Mouse (Mus musculus) heart, embryonic 14.5 days (tissue): Measurements from ENCODE around the gene Vps8. TPM values are rescaled to one million over a fixed set of nuclear protein-coding genes. Genes with fewer than 3 reads are reported as not detected.

ENCODE experiments used
- ATAC-seq: fragments of 200-750 bp; cut with Nextera tagmentation; 2 replicates; pipeline ENCODE4 v1.8.0; 2017; ENCODE audit warnings: low read depth, moderate TSS enrichment; ENCODE audit not compliant: insufficient number of reproducible peaks, insufficient read depth, low FRiP score
- H3K27ac ChIP-seq, 2 experiments: fragments of 200-500 bp in 1 of 2; fragments of 300-500 bp in 1 of 2; sonication (generic) in 1 of 2; replicated peaks in 1 of 2; 2 replicates each; pipeline ENCODE4 v1.5.1; 2012 to 2014; ENCODE audit warnings: low read depth in 2 of 2, low read length in 2 of 2, control low read depth in 1 of 2, mild to moderate bottlenecking in 1 of 2, mixed read lengths in 1 of 2; ENCODE audit not compliant: control insufficient read depth in 1 of 2, insufficient read depth in 1 of 2
- H3K27me3 ChIP-seq: fragments of 300-500 bp; sonication (generic); 2 replicates; pipeline ENCODE4 v1.6.1; 2014; ENCODE audit warnings: mild to moderate bottlenecking, low read length, control low read depth; ENCODE audit not compliant: control insufficient read depth, insufficient read depth
- H3K36me3 ChIP-seq: fragments of 300-500 bp; sonication (generic); 2 replicates; pipeline ENCODE4 v1.6.1; 2014; ENCODE audit warnings: mild to moderate bottlenecking, control low read depth, low read length, mixed read lengths; ENCODE audit not compliant: control insufficient read depth, insufficient read depth
- H3K4me1 ChIP-seq, 2 experiments: fragments of 200-500 bp in 1 of 2; fragments of 300-500 bp in 1 of 2; sonication (generic) in 1 of 2; 2 replicates each; pipeline ENCODE4 v1.6.1; 2012 to 2014; ENCODE audit warnings: low read length in 2 of 2, control low read depth in 1 of 2, mixed read lengths in 1 of 2; ENCODE audit not compliant: control insufficient read depth in 2 of 2, insufficient read depth in 2 of 2
- H3K4me2 ChIP-seq: fragments of 300-500 bp; sonication (generic); 2 replicates; pipeline ENCODE4 v1.6.1; 2014; ENCODE audit warnings: mild to moderate bottlenecking, low read length
- H3K4me3 ChIP-seq, 2 experiments: fragments of 200-500 bp in 1 of 2; fragments of 300-500 bp in 1 of 2; sonication (generic) in 1 of 2; 2 replicates each; pipeline ENCODE4 v1.5.1; 2012 to 2014; ENCODE audit warnings: low read length in 2 of 2, mild to moderate bottlenecking in 2 of 2, control low read depth in 1 of 2, low read depth in 1 of 2, moderate library complexity in 1 of 2; ENCODE audit not compliant: control insufficient read depth in 1 of 2, insufficient read depth in 1 of 2
- H3K9ac ChIP-seq: fragments of 300-500 bp; sonication (generic); 2 replicates; pipeline ENCODE4 v1.6.1; 2014; ENCODE audit warnings: mild to moderate bottlenecking, low read length
- H3K9me3 ChIP-seq: fragments of 300-500 bp; sonication (generic); 2 replicates; pipeline ENCODE4 v1.6.1; 2016; ENCODE audit warnings: low read length, control low read depth; ENCODE audit not compliant: control insufficient read depth
- WGBS: fragments of 180-500 bp; shearing (Covaris S2); extraction: QIAGEN DNeasy Blood & Tissue Kit; methylation state at CpG from one replicate; pipeline ENCODE4 v1.1.7; 2014; 5-methylcytosine and 5-hydroxymethylcytosine counted together
- polyA plus RNA-seq: library from polyadenylated mRNA; unstranded; fragments of >200 nt; fragmentation: Nextera tagmentation; extraction: Ambion mirVana; gene quantifications from 2 replicates; pipeline ENCODE4 v1.2.1, GENCODE M21; 2014

Vps8 gene
- polyA plus RNA-seq, 1 experiment from 2014 or later, result 27.7 TPM

DNA sequence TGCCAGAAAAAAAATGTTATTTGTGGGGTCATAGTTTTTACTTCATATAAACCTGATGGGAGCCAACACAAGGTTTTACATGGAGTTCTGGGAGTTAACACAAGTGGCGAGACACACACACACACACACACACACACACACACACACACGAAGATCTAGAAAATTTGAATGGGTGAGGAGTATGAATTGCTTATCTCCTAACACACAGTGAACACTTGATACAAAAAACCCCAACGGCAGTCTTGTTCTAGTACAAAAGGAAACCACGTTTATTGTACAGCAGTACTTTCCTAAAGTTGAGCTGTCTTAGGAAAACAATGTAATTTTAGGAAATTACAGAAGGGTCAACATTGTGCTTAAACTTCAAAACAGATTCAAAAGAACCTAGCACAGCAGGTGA lies 225.9 kb downstream of the Vps8 start:
- Histone ChIP-seq H3K9me3 (no peaks in the 10 kb centered on the region), H3K36me3 (peaks cover 36% of the 10 kb centered on the region), H3K4me3 (no peak overlapping the region), H3K27ac (no peak overlapping the region), H3K9ac (no peak overlapping the region), H3K4me2 (no peak overlapping the region), H3K27me3 (no peaks in the 10 kb centered on the region), H3K4me1 (peaks cover 19 to 31% of the 10 kb centered on the region in 2 experiments)
- no peak for ATAC-seq
- 69% methylated on average over 4 of the region's 4 CpGs for WGBS

DNA sequence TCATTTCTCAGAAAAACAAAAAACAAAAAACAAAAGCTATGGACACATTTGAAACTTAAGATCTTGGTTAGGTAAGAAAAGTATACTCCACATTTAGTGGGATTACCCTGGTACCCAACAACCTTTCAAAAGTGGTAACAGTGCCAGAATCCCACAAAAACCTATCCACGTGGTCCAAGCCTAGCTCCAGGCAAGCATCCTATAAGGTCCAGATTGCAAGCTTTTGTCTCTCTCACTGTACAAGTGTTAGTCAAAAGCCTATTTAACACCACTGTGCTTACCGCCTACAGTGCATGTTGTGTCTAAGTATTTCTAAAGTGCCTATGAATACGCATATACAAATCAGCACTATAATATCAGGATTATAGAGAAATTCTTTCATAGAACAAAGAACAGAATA lies 227.4 kb downstream of the Vps8 start:
- no peak for ATAC-seq

DNA sequence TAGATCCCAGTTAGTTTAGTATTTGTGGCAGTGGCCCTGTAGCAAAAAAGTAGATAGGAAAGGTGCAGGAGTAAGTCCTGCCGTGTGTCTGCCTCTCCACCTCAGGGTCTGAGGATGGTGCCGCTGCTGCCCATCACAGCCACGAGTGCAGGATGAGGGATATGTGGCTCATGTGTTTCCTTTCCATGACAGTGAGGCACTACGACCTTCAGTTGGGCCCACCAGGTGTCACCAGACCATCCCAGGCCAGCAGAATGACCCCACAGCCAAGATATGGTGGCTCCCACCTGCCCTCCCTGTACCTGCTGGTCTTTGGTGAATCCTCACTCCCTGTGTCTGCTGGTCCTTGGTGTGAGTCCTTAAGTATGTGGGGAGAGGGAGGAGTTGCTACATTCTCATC lies 228.2 kb downstream of the Vps8 start:
- WGBS, result 77% methylated on average over 4 of the region's 4 CpGs
- H3K27me3 ChIP-seq, result no peaks in the 10 kb centered on the region
- peaks cover 36% of the 10 kb centered on the region for H3K36me3 ChIP-seq
- H3K4me3 ChIP-seq, result no peak overlapping the region
- no peaks in the 10 kb centered on the region for H3K9me3 ChIP-seq
- ATAC-seq, result no peak
- no peak overlapping the region for H3K4me2 ChIP-seq
- no peak overlapping the region for H3K27ac ChIP-seq
- H3K9ac ChIP-seq, result no peak overlapping the region
- H3K4me1 ChIP-seq, result peaks cover 8 to 22% of the 10 kb centered on the region in 2 experiments

More for the DNA sequence above, 227.4 kb downstream of the Vps8 start:
- no peaks in the 10 kb centered on the region for H3K9me3 ChIP-seq
- peaks cover 10 to 23% of the 10 kb centered on the region in 2 experiments for H3K4me1 ChIP-seq
- H3K27me3 ChIP-seq, result no peaks in the 10 kb centered on the region
- H3K27ac ChIP-seq, result no peak overlapping the region
- no peak overlapping the region for H3K4me2 ChIP-seq
- H3K9ac ChIP-seq, result no peak overlapping the region
- H3K36me3 ChIP-seq, result peaks cover 36% of the 10 kb centered on the region
- no peak overlapping the region for H3K4me3 ChIP-seq
- 84% methylated on average over 3 of the region's 3 CpGs for WGBS

DNA sequence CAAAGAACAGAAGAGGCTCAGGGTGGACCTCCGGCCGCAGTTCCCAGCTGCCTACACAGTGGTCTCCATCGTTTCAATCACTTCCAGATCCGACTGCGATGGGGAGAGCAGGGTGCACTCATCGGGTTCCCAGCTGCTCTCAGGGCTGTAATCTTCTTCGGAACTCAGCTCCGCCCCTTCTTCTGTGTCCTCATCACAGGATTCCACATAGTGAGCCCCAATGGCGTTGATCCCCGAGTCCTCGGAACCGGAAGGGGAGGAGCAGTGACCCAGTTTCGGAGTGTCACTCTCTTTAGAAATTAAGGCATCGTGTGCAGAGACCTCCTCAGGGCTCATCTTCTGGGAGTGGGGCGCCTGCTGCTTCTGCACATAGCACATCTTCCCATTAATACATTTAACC lies 230.2 kb downstream of the Vps8 start:
- Histone ChIP-seq H3K36me3 (peaks cover 36% of the 10 kb centered on the region), H3K4me1 (peaks cover 5 to 13% of the 10 kb centered on the region in 2 experiments), H3K9ac (no peak overlapping the region), H3K4me3 (no peak overlapping the region), H3K27me3 (no peaks in the 10 kb centered on the region), H3K9me3 (no peaks in the 10 kb centered on the region), H3K27ac (no peak overlapping the region), H3K4me2 (no peak overlapping the region)
- no peak for ATAC-seq
- 81% methylated on average over 15 of the region's 15 CpGs for WGBS

DNA sequence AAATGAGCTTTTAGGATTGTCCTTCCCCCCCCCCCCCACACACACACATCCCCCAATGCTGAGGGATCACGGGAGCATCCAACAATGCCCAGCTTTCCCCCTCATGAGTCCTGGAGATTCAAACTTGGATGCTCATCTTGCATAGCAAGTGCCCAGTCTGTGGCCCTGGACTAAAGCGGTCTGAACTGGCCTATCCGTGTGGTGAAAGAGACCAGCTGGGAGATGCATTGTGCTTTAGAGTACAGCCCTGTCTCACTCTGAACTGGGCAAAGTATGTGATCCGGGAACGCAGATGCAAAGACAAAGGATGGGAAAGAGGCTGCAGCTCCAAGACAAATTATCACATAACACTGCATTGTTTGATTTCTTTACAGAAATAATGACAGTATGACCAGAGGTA lies 231.5 kb downstream of the Vps8 start:
- 80% methylated on average over 5 of the region's 5 CpGs for WGBS
- no peaks in the 10 kb centered on the region for H3K27me3 ChIP-seq
- no peak overlapping the region for H3K9ac ChIP-seq
- no peak overlapping the region for H3K4me2 ChIP-seq
- H3K4me1 ChIP-seq, result peaks cover 5 to 13% of the 10 kb centered on the region in 2 experiments
- peaks cover 4% of the 10 kb centered on the region; the same call in 1 of the 2 replicates for H3K9me3 ChIP-seq
- H3K4me3 ChIP-seq, result no peak overlapping the region
- no peak for ATAC-seq
- H3K27ac ChIP-seq, result no peak overlapping the region
- H3K36me3 ChIP-seq, result peaks cover 36% of the 10 kb centered on the region

DNA sequence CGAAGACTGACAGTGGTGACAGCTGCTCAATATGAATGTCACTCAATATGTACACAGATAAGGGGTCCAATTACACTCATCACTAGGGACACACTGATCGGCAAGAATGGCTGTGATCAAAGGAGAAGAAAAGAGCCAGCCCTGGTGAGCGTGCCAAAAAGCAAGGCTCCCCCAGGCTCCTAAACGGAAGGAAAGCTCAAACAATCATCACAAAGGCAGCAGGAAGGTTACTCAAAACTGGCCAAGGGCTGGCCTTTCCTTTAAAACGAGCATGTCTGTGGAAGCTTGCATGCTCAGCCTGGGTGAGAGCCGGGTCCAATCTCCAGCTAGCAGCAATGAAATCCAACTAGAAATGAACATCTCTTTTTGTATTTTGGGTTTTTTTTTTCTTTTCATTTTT lies 232.4 kb downstream of the Vps8 start:
- Histone ChIP-seq H3K27ac (peak overlapping the region in 1 of 2 experiments; percentile 33; a peak in 1 of 4 replicates), H3K9ac (no peak overlapping the region), H3K9me3 (peaks cover 4% of the 10 kb centered on the region; the same call in 1 of the 2 replicates), H3K4me2 (no peak overlapping the region), H3K4me1 (peaks cover 5 to 13% of the 10 kb centered on the region in 2 experiments), H3K36me3 (peaks cover 33% of the 10 kb centered on the region), H3K27me3 (no peaks in the 10 kb centered on the region), H3K4me3 (no peak overlapping the region)
- no peak for ATAC-seq
- 19% methylated on average over 6 of the region's 6 CpGs for WGBS

DNA sequence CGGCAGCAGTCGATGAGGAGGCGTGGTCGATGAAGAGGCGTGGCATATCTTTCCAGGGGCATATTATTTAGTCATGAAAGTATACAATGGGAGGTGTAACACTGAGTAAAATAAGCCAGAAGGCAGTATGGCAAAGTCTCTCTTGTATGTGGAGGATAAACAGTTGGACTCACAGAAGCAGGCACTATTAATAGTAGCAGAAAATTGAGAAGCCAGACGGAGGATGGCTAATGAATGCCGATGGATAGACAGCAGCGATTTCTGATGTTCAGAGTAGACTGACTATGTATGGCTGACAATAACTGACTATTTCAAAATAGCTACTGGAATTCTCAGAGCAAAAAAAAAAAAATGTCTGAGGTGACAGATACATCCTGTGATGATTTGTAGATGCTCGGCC lies 233.0 kb downstream of the Vps8 start:
- Histone ChIP-seq H3K27ac (peak overlapping the region in 1 of 2 experiments; percentile 33; a peak in 2 of 4 replicates), H3K4me2 (no peak overlapping the region), H3K36me3 (peaks cover 29% of the 10 kb centered on the region), H3K27me3 (no peaks in the 10 kb centered on the region), H3K4me3 (no peak overlapping the region), H3K4me1 (peaks cover 5 to 13% of the 10 kb centered on the region in 2 experiments), H3K9me3 (peaks cover 4% of the 10 kb centered on the region; the same call in 1 of the 2 replicates), H3K9ac (no peak overlapping the region)
- 71% methylated on average over 9 of the region's 9 CpGs for WGBS
- ATAC-seq, result no peak
